Mouse (Mus musculus) lung, postnatal 36 days (tissue): ENCODE data around the gene Uchl3.

Experiments used
- DNase-seq: peaks from one replicate; pipeline ENCODE4 v3.0.0; 2022; ENCODE audit warnings: mixed read lengths

Gene Uchl3

DNA sequence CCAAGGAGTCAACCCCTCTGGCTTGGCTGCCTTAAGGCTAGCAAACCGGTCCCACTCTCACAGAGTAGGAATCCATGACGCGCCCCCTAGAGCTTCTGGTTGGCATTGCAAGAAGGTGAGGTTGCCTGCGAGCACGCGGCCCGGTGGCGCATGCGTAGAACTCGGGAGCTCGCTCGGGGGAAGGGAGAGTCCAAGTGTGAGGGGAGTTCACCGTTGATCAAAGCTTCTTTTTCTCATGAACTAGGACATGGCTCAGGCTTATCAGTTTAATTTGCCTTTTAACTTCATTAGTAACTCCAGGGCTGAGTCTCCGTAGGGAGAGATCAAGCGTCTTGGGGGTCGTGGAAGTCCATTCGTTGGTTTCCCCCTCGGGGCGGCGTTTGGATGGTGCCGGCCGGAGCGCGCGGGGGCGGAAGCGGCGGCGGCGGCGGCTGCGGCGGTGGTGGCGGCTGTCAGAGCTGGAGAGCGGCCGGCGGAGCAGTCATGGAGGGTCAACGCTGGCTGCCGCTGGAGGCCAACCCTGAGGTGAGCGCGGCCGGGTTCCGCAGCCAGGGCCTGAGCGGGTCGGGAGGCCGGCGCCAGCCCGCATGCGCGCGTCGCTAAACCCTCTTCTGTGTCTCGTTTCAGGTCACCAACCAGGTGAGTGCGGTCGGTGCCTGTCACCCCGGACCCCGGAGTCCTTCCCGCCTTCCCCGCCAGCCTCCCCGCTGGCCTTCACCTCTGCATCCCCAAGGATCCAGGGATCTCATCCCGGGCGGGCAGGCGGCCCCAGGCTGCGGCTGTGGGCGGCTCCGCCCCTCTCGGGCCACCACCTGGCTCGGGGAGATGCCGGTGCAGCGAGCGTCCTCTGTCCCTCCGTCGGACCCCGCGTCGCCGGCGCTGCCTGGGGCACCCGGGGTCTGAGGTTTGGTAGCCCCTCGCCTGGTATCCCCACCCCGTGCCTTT, at the start of gene Uchl3:
Uchl3 (plus strand) TSS at position 387 of the 945 bp plus-strand sequence.
- peak; percentile 98 for DNase-seq

GRCm38 (mm10) chr14:101605843-101606242, 47.9 kb upstream of the Uchl3 start:
- no peak for DNase-seq

- no peak for DNase-seq
Observed at GRCm38 (mm10) chr14:101607631-101608518, 45.9 kb upstream of the Uchl3 start.

DNA sequence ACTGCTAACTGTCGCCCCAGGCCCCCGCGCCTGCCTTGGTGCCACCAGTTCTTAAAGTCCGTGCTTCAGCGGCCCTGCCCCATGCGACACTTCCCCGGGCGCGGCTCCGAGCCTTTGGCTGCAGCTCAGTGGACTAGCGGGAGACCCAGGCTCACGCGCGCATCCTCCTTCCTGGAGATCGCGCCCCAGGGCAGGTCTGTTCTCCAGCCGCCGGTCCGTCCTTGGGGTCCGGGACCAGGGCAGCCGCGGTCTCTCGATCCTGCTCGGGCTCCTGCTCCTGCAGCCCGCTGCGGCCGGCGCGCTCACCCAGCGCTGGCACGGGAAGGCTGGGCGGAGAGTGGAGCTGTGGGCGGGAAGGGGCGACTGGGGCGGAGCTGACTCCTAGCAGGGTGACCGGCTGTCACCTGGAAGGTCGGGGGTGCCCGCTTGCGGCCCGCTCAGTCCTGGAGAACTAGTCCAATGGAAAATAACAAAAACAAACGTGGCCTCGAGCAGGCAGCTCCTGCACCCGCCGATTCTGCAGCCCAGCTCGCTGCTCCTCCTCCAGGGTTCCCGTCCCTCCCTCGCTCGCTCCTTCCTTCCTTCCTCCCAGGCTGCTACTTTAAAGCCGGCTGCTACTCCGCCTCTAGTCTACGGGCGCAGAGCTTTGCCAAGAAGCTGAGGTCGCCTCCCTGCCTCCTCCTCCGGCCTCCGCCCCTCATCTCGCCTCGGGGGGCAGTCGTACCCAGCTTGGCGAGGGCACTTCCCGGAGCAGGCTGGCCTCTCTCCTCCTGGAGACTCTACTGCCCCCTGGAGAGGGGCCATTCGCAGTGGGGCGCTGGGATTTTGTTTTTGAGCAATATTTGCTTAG, 45.0 kb upstream of the Uchl3 start, which contains the start of gene Tbc1d4:
Tbc1d4 (minus strand) TSS at position 673 of the 850 bp plus-strand sequence.
- peak; percentile 88 for DNase-seq

DNA sequence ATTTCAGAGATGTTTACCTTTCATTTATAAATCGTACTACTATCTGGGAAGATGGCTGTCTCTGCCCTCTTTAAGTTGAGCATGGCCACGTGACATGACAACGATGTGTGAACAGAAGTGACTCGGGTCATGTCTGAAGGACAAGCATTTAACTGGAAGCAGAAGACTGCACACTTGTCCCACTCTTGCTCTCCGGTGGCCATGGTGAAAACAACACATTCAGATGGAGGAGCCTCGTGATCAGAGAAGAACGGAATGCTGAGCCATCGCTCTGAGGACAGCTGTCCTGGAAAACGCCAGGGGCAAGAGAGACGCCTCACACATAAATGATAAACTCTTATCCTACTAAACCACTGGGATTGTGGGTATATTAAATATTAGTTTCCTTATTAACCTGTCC, 43.1 kb upstream of the Uchl3 start:
- DNase-seq: no peak

GRCm38 (mm10) chr14:101613206-101613605, 40.6 kb upstream of the Uchl3 start:
- no peak for DNase-seq

- no peak for DNase-seq
Observed at GRCm38 (mm10) chr14:101616178-101616577, 37.6 kb upstream of the Uchl3 start.

GRCm38 (mm10) chr14:101617680-101618079, 36.1 kb upstream of the Uchl3 start:
- DNase-seq: no peak

- no peak for DNase-seq
Observed at GRCm38 (mm10) chr14:101630548-101630947, 23.2 kb upstream of the Uchl3 start.

DNA sequence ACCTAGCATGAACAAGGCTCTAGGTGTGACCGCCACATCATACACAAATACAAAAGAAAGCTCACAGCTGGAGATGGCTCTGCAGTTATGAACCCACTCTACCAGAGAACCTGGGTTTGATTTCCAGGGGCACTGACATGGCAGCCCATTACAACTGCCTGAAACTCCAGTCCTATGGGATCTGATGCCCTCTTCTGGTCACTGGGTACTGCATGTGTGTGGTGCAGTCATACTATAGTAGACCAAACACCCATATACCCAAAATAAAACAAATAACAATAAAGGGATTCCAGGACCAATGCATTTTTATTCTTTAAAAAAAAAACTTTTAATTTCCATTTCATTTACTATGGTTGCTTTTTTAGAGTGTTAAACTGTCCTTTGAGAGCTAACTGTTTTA, 18.0 kb upstream of the Uchl3 start:
- DNase-seq: no peak

- DNase-seq: no peak
Observed at GRCm38 (mm10) chr14:101637381-101637780, 16.4 kb upstream of the Uchl3 start.

DNA sequence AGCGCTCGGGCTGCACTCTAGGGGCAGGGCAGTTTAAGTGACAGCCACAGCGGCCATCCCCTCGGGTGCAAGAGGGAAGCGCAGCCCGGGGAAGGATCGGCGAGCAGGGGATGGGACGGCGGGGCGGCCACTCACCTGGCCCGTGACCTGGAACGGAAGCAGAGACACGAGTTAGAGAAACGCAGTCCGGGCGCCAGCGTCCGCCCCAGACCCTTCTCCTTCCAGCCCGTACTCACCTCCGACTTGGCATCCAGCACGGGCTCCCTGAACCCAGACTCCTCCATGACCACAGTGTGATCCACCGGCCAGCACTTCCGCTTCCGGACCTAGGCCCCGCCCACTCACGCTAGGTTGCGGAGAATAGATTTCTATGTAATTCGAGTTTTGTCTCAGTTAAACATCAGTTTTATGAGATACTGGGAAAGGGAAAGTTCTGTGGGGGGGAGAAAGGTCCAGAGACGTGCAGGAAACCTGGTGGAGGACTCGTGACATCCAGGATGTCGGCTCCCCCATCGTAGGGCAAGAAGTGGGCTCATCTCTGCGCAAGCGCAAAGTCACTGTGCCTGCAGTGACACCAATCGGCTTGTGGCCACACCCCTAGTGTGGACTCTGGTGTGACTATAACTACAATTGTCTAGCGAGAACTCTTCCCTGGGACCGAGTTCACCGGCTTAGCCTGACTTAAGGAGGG, 13.5 kb upstream of the Uchl3 start, which contains the start of gene Commd6:
Commd6 (minus strand) TSS at position 534 of the 691 bp plus-strand sequence.
- peak; percentile 97 for DNase-seq

GRCm38 (mm10) chr14:101644948-101645347, 8.8 kb upstream of the Uchl3 start:
- DNase-seq: no peak

DNA sequence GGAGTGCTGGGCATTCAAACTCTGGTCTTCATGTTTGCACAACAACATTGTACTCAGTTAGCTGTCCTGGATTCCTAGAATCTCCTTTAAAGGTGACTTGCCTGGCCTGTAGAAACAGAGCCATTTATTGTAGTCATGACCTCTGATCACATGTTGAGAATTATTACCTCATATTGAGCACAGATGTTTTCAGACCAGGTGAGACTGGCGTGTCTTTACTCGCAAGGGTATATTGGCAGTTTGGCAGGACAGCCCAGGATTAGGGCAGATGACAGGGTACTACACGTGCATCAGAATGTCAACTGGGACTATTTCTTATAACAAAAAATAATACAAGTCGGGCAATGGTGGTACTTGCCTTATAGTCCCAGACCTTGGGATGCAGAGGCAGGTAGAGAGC, 3.2 kb upstream of the Uchl3 start:
- no peak for DNase-seq

GRCm38 (mm10) chr14:101652571-101652970, 1.2 kb upstream of the Uchl3 start:
- no peak for DNase-seq

DNA sequence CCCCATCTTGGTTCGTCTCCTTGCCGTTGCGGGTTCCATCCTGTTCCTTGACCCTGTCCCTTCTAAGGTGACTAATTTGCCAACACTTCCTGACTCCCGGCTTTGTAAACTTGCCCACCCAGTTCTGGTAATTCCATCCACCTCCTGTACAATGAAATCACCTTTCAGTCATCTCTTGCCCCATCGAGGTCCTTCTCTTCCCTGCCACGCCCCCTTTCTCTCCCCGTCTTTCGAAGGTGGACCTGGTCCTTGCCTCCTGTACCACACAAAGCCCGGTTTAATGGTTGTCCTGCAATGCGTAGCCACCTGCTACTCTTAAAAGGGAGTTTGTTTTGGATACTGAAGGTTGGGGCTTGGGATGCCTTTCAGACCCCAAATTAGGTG, 751 bp downstream of the Uchl3 start:
- DNase-seq: peak; percentile 14

- DNase-seq: no peak
Observed at GRCm38 (mm10) chr14:101656307-101656706, 2.5 kb downstream of the Uchl3 start.

- no peak for DNase-seq
Observed at GRCm38 (mm10) chr14:101661654-101662412, 8.1 kb downstream of the Uchl3 start.

- no peak for DNase-seq
Observed at GRCm38 (mm10) chr14:101664274-101664673, 10.5 kb downstream of the Uchl3 start.

GRCm38 (mm10) chr14:101666056-101666455, 12.3 kb downstream of the Uchl3 start:
- no peak for DNase-seq

DNA sequence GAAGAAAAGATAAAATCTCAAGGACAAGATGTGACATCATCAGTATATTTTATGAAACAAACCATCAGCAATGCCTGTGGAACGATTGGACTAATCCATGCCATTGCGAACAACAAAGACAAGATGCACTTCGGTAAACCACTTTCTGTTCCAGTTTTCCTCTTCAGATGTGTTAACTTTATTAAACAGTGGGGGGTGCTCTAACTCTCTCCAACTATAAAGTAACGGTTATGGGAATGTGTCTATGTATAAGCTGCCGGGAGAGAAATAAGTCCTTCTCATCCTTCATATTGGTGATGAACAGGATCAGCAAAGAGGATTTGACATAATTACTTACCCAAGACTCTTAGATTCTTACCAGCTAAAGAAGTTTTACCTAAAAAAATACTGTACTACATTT, 12.8 kb downstream of the Uchl3 start:
- DNase-seq: no peak
